Mouse (Mus musculus) heart, embryonic 15.5 days (tissue): ENCODE data around the gene Mobp. TPM values are rescaled to one million over a fixed set of nuclear protein-coding genes. Genes with fewer than 3 reads are reported as not detected.

Experiments
- ATAC-seq: fragments of 200-750 bp; cut with Nextera tagmentation; replicated peaks from 2 replicates; pipeline ENCODE4 v1.8.0; 2017; ENCODE audit warnings: low read depth, moderate TSS enrichment; ENCODE audit not compliant: insufficient number of reproducible peaks, insufficient read depth, low FRiP score
- H3K27ac ChIP-seq: fragments of 300-500 bp; sonication (generic); 2 replicates; pipeline ENCODE4 v1.5.1; 2015; ENCODE audit warnings: mild to moderate bottlenecking, inconsistent platforms
- H3K27me3 ChIP-seq: fragments of 300-500 bp; sonication (generic); 2 replicates; pipeline ENCODE4 v1.6.1; 2015; ENCODE audit warnings: inconsistent platforms
- H3K36me3 ChIP-seq: fragments of 300-500 bp; sonication (generic); 2 replicates; pipeline ENCODE4 v1.6.1; 2015; ENCODE audit warnings: mild to moderate bottlenecking, inconsistent platforms
- H3K4me1 ChIP-seq: fragments of 300-500 bp; sonication (generic); replicated peaks from 2 replicates; pipeline ENCODE4 v1.6.1; 2015; ENCODE audit warnings: inconsistent platforms
- H3K4me2 ChIP-seq: fragments of 300-500 bp; sonication (generic); 2 replicates; pipeline ENCODE4 v1.6.1; 2015; ENCODE audit warnings: inconsistent platforms, mild to moderate bottlenecking, moderate library complexity
- H3K4me3 ChIP-seq: fragments of 300-500 bp; sonication (generic); 2 replicates; pipeline ENCODE4 v1.5.1; 2015; ENCODE audit warnings: mild to moderate bottlenecking, inconsistent platforms
- H3K9ac ChIP-seq: fragments of 300-500 bp; sonication (generic); 2 replicates; pipeline ENCODE4 v1.6.1; 2015; ENCODE audit warnings: mild to moderate bottlenecking, inconsistent platforms
- H3K9me3 ChIP-seq: fragments of 300-500 bp; sonication (generic); replicated peaks from 2 replicates; pipeline ENCODE4 v1.6.1; 2016; ENCODE audit warnings: inconsistent platforms
- WGBS: fragments of 180-500 bp; shearing (Covaris S2); methylation state at CpG from one replicate; pipeline ENCODE4 v1.1.7; 2015; ENCODE audit warnings: mixed read lengths; 5-methylcytosine and 5-hydroxymethylcytosine counted together
- polyA plus RNA-seq: library from polyadenylated mRNA; unstranded; fragments of >200 nt; fragmentation: Nextera tagmentation; extraction: Ambion mirVana; gene quantifications from 2 replicates; pipeline ENCODE4 v1.2.1, GENCODE M21; 2015

Gene Mobp
- polyA plus RNA-seq, 1 experiment from 2014 or later, result 0.05 TPM

- H3K36me3 ChIP-seq, result peaks cover 21% of the 10 kb centered on the region
- no peak overlapping the region for H3K9ac ChIP-seq
- H3K9me3 ChIP-seq, result no peaks in the 10 kb centered on the region
- 0 out of 2 replicates have a peak, but pooled peaks cover under 1% of the 10 kb centered on the region for H3K4me1 ChIP-seq
- 85% methylated on average over 11 of the region's 11 CpGs for WGBS
- H3K4me3 ChIP-seq, result no peak overlapping the region
- no peak for ATAC-seq
- H3K4me2 ChIP-seq, result no peak overlapping the region
- no peak overlapping the region for H3K27ac ChIP-seq
- no peaks in the 10 kb centered on the region for H3K27me3 ChIP-seq
Observed at GRCm38 (mm10) chr9:120135454-120135853, 14.1 kb upstream of the Mobp start.

DNA sequence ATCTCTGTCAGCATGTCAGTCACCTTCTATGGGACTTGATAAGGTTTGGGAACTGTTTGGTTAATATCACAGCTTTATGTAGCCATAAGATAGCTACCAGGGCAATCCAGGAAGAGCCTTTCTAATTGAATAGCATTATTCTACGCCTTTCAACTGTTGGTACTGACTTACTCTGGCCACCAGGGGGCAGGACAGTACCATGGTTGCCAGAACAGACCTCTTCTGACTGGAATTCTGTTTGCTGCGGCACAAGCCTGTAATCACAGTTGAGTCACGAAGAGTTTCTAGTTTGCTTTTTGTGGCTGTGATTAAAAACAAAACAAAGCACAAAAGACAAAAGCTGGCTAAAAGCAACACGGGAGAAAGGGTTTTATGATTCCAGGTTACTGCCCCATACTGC, 8.9 kb upstream of the Mobp start:
- no peaks in the 10 kb centered on the region for H3K36me3 ChIP-seq
- H3K27me3 ChIP-seq, result no peaks in the 10 kb centered on the region
- no peak overlapping the region for H3K4me3 ChIP-seq
- H3K27ac ChIP-seq, result no peak overlapping the region
- ATAC-seq, result no peak
- no peak overlapping the region for H3K4me2 ChIP-seq
- H3K9me3 ChIP-seq, result no peaks in the 10 kb centered on the region
- H3K4me1 ChIP-seq, result no peaks in the 10 kb centered on the region
- H3K9ac ChIP-seq, result no peak overlapping the region
- WGBS, result 8% methylated on average over 4 of the region's 4 CpGs

GRCm38 (mm10) chr9:120144474-120144873, 5.0 kb upstream of the Mobp start:
- Histone ChIP-seq H3K4me1 (no peaks in the 10 kb centered on the region), H3K9ac (no peak overlapping the region), H3K27me3 (no peaks in the 10 kb centered on the region), H3K36me3 (no peaks in the 10 kb centered on the region), H3K4me3 (no peak overlapping the region), H3K27ac (no peak overlapping the region), H3K9me3 (no peaks in the 10 kb centered on the region), H3K4me2 (no peak overlapping the region)
- WGBS, result 88% methylated on average over 13 of the region's 13 CpGs
- ATAC-seq, result no peak

DNA sequence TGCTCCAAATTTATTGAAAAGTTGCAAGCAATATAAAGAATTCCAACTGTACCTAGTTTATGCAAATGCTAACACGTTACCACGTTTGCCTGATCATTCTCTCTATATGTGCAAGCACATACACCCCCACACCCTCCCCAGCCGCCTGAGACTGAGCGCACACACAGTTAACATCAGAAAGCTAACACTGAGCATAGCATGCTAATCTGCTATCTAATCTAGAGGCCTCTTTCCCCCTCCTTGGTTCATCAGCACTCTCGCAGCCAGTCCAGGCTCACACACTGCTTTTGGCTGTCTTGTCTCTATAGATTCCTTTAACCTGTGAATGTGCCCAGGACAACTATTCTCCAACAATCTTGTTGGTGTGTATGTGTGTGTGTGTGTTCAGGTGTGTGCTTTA, 1.6 kb downstream of the Mobp start:
- Histone ChIP-seq H3K9ac (no peak overlapping the region), H3K27ac (no peak overlapping the region), H3K4me3 (no peak overlapping the region), H3K36me3 (no peaks in the 10 kb centered on the region), H3K27me3 (no peaks in the 10 kb centered on the region), H3K9me3 (no peaks in the 10 kb centered on the region), H3K4me2 (no peak overlapping the region), H3K4me1 (no peaks in the 10 kb centered on the region)
- no peak for ATAC-seq
- 54% methylated on average over 5 of the region's 5 CpGs for WGBS

GRCm38 (mm10) chr9:120151906-120152399, 2.4 kb downstream of the Mobp start:
- Histone ChIP-seq H3K9me3 (no peaks in the 10 kb centered on the region), H3K27me3 (no peaks in the 10 kb centered on the region), H3K27ac (no peak overlapping the region), H3K4me1 (no peaks in the 10 kb centered on the region), H3K4me2 (no peak overlapping the region), H3K4me3 (no peak overlapping the region), H3K36me3 (no peaks in the 10 kb centered on the region), H3K9ac (no peak overlapping the region)
- no peak for ATAC-seq
- WGBS, result 75% methylated on average over 12 of the region's 12 CpGs

GRCm38 (mm10) chr9:120158047-120158446, 8.5 kb downstream of the Mobp start:
- Histone ChIP-seq H3K4me1 (no peaks in the 10 kb centered on the region), H3K36me3 (no peaks in the 10 kb centered on the region), H3K4me3 (no peak overlapping the region), H3K27ac (no peak overlapping the region), H3K9me3 (no peaks in the 10 kb centered on the region; the same call in 1 of the 2 replicates), H3K9ac (no peak overlapping the region), H3K4me2 (no peak overlapping the region), H3K27me3 (no peaks in the 10 kb centered on the region)
- no peak for ATAC-seq
- WGBS, result 36% methylated on average over 4 of the region's 4 CpGs

GRCm38 (mm10) chr9:120163862-120164261, 14.4 kb downstream of the Mobp start:
- Histone ChIP-seq H3K4me3 (no peak overlapping the region), H3K27ac (no peak overlapping the region), H3K4me1 (no peaks in the 10 kb centered on the region), H3K36me3 (no peaks in the 10 kb centered on the region), H3K9ac (no peak overlapping the region), H3K9me3 (no peaks in the 10 kb centered on the region), H3K4me2 (no peak overlapping the region), H3K27me3 (peaks cover 12% of the 10 kb centered on the region)
- ATAC-seq, result no peak
- whole genome bisulfite sequencing, result 82% methylated on average over 16 of the region's 16 CpGs

- Histone ChIP-seq H3K36me3 (no peaks in the 10 kb centered on the region), H3K9me3 (no peaks in the 10 kb centered on the region), H3K4me3 (no peak overlapping the region), H3K4me1 (no peaks in the 10 kb centered on the region), H3K27me3 (peaks cover 26% of the 10 kb centered on the region), H3K4me2 (no peak overlapping the region), H3K27ac (no peak overlapping the region), H3K9ac (no peak overlapping the region)
- WGBS, result 56% methylated on average over 11 of the region's 11 CpGs
- no peak for ATAC-seq
Observed at GRCm38 (mm10) chr9:120167826-120168225, 18.3 kb downstream of the Mobp start.

- Histone ChIP-seq H3K27me3 (peaks cover 26% of the 10 kb centered on the region), H3K4me2 (no peak overlapping the region), H3K9ac (no peak overlapping the region), H3K4me3 (no peak overlapping the region), H3K27ac (no peak overlapping the region), H3K36me3 (no peaks in the 10 kb centered on the region), H3K9me3 (no peaks in the 10 kb centered on the region), H3K4me1 (no peaks in the 10 kb centered on the region)
- no peak for ATAC-seq
- 37% methylated on average over 5 of the region's 5 CpGs for WGBS
Observed at GRCm38 (mm10) chr9:120171295-120171694, 21.8 kb downstream of the Mobp start.

DNA sequence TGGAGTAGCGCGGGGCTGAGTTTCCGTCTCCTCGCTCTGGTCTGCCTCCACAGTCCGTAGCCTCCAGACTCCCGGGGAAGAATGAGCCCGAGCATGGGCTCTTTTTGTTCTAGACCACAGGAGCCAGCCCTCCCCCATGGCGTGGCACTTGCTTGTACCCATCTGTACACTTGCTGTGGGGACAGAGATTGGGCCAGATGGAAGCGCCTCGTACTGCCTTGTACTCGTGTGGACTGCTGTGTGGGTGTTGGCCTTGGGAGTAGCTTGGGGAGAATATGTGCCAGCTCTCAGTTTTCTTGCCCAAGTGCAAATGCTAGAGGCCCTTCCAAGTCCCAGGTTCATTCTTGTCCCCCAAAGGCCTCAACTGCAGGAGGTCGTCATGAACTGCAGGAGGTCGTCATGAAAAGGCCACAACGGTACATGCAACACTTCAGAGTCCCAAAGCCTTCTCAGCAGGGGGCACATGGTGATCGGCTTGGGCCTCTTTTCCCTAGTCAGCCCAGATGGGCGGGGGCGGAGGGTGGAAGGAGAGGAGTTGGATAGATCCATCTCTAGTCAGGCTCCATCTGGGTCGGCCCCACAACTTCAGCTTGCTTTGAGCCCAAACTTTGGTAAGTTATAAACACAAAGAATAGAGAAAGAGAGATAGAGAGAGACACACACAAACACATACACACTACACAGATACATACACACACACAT, 25.1 kb downstream of the Mobp start:
- no peak for ATAC-seq
- 82% methylated on average over 18 of the region's 18 CpGs for WGBS

GRCm38 (mm10) chr9:120178813-120179212, 29.3 kb downstream of the Mobp start:
- Histone ChIP-seq H3K4me3 (no peak overlapping the region), H3K27me3 (no peaks in the 10 kb centered on the region), H3K4me1 (no peaks in the 10 kb centered on the region), H3K9ac (no peak overlapping the region), H3K9me3 (no peaks in the 10 kb centered on the region), H3K27ac (no peak overlapping the region), H3K4me2 (no peak overlapping the region), H3K36me3 (no peaks in the 10 kb centered on the region)
- ATAC-seq, result no peak
- WGBS, result 77% methylated on average over 10 of the region's 10 CpGs

More for the DNA sequence above, 25.1 kb downstream of the Mobp start:
- Histone ChIP-seq H3K4me3 (no peak overlapping the region), H3K4me2 (no peak overlapping the region), H3K27ac (no peak overlapping the region), H3K4me1 (no peaks in the 10 kb centered on the region), H3K27me3 (peaks cover 9% of the 10 kb centered on the region; the same call in 1 of the 2 replicates), H3K9ac (no peak overlapping the region), H3K36me3 (no peaks in the 10 kb centered on the region), H3K9me3 (no peaks in the 10 kb centered on the region)

DNA sequence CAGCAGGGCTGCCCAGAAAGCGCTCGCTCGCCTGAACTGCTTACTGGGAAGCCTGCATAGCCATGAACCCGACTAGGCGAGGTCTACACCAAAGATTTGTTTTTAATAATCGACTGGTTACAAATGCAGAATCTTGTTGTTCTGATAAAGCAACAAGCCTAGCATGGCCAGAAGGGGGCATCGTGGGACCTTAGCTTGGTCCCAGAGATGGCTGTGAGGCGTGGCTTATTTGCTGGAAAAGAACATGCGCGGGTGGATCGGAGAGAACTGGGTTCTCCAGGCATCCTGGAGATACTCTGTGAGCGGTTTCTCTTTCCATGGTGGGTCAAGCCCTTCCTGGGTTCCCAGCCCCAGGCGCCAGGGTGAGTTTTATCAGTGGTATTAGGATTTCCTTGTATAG, 35.0 kb downstream of the Mobp start:
- ATAC-seq, result no peak
- 29% methylated on average over 13 of the region's 13 CpGs for WGBS
- no peak overlapping the region for H3K4me3 ChIP-seq
- H3K27ac ChIP-seq, result no peak overlapping the region
- H3K9ac ChIP-seq, result no peak overlapping the region
- no peak overlapping the region for H3K4me2 ChIP-seq
- no peaks in the 10 kb centered on the region for H3K27me3 ChIP-seq
- H3K4me1 ChIP-seq, result no peaks in the 10 kb centered on the region
- no peaks in the 10 kb centered on the region for H3K9me3 ChIP-seq
- no peaks in the 10 kb centered on the region for H3K36me3 ChIP-seq
